15 mouse cellular contexts compared by ENCODE assay signal in genomic region chr1:45575131-45575530, GRCm38 (mm10).
"Had no signal": no experiment of that assay in that cellular context is flagged by ENCODE, and none has a peak within 500 bp of the region (broad histone marks: within the 10 kb centered on the region; RNA-seq: fewer than 3 reads in every experiment).

No protein-coding gene starts in this region.

- H3K4me2 ChIP-seq: liver, embryonic 11.5 days; liver, embryonic 15.5 days; midbrain, embryonic 11.5 days; neural tube, embryonic 13.5 days had no signal

- ATAC-seq: lung, postnatal 0 days; midbrain, embryonic 16.5 days had no signal

- H3K36me3 ChIP-seq: liver, embryonic 15.5 days; neural tube, embryonic 13.5 days had no signal

- H3K4me1 ChIP-seq: liver, embryonic 15.5 days; neural tube, embryonic 13.5 days had no signal

- H3K9ac ChIP-seq: liver, embryonic 15.5 days; neural tube, embryonic 13.5 days had no signal

- H3K27ac ChIP-seq: kidney, postnatal 0 days; layer of hippocampus, adult 2 months; liver, embryonic 15.5 days; neural tube, embryonic 13.5 days had no signal

- H3K9me3 ChIP-seq: liver, embryonic 15.5 days; neural tube, embryonic 13.5 days had no signal

- H3K4me3 ChIP-seq: layer of hippocampus, adult 2 months; liver, embryonic 15.5 days; neural tube, embryonic 13.5 days had no signal

- DNase-seq: kidney, adult 8-10 months; kidney, postnatal 4 days; lung, adult 2 months; lung, postnatal 36 days; right cerebral cortex, adult 18-20 months; right cerebral cortex, postnatal 25 days; thymus, postnatal 36 days had no signal

- H3K27me3 ChIP-seq: liver, embryonic 15.5 days; neural tube, embryonic 13.5 days had no signal
